Mouse (Mus musculus) testis, adult 2 months (tissue): ENCODE data around the gene Mmp17.

Experiments used
- CTCF ChIP-seq: fragments of 200-500 bp; IDR thresholded peaks from 2 replicates; pipeline ENCODE4 v1.5.1; 2012; ENCODE audit warnings: low read depth, mild to moderate bottlenecking, inconsistent platforms, low read length, moderate library complexity; ENCODE audit not compliant: control insufficient read depth, insufficient read depth, insufficient replicate concordance
- POLR2A ChIP-seq: fragments of 200-500 bp; IDR thresholded peaks from 2 replicates; pipeline ENCODE4 v1.6.1; 2012; ENCODE audit warnings: low read depth, mild to moderate bottlenecking, inconsistent platforms, low read length, moderate library complexity; ENCODE audit not compliant: control insufficient read depth

DNA sequence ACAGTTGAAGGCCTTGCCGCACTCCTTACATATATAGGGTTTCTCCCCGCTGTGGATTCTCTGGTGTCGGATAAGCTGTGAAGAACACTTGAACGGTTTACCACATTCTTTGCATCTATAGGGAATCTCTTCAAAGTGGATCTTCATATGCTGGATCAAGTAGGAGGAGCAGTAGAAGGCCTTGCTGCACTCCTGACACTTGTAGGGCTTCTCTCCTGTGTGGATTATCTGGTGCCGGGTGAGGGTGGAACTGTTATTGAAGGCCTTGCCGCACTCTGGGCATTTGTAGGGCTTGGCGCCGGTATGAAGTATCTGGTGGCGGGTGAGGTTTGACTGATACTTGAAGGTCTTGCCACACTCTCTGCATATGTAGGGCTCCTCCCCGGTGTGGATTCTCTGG is 73.0 kb downstream of the Mmp17 start:
- TF ChIP-seq CTCF, result no peak
- TF ChIP-seq POLR2A, result no peak
